Mouse (Mus musculus): ENCODE measurements around the gene Drosha. TPM values are rescaled to one million over a fixed set of nuclear protein-coding genes. Genes with fewer than 3 reads are reported as not detected.

Gene Drosha
- polyA plus RNA-seq, 1 experiment from 2014 or later, result 38.8 TPM

- DNase-seq (ENCODE audit: low spot score), result peak; percentile 59
- Histone ChIP-seq H3K9ac (ENCODE audit: low read depth, low read length) (no peak overlapping the region), H3K4me1 (ENCODE audit: control insufficient read depth, insufficient read depth, low read length) (no peaks in the 10 kb centered on the region), H3K27me3 (replicated peaks; ENCODE audit: control insufficient read depth, insufficient read depth, low read length) (no peaks in the 10 kb centered on the region), H3K4me3 (ENCODE audit: low read depth, low read length) (no peak overlapping the region), H3K4me2 (ENCODE audit: low read depth, low read length) (no peak overlapping the region), H3K9me3 (ENCODE audit: control insufficient read depth, low read length) (no peaks in the 10 kb centered on the region), H3K36me3 (ENCODE audit: control insufficient read depth, insufficient read depth, low read length) (peaks cover 70% of the 10 kb centered on the region), H3K27ac (replicated peaks; ENCODE audit: low read depth, low read length) (no peak overlapping the region)
- 34% methylated on average over 1 of the region's 1 CpGs for WGBS
- ATAC-seq (ENCODE audit: low read depth), result no peak
These were observed 39.1 kb downstream of the Drosha start for GRCm38 (mm10) chr15:12863669-12864068.

DNA sequence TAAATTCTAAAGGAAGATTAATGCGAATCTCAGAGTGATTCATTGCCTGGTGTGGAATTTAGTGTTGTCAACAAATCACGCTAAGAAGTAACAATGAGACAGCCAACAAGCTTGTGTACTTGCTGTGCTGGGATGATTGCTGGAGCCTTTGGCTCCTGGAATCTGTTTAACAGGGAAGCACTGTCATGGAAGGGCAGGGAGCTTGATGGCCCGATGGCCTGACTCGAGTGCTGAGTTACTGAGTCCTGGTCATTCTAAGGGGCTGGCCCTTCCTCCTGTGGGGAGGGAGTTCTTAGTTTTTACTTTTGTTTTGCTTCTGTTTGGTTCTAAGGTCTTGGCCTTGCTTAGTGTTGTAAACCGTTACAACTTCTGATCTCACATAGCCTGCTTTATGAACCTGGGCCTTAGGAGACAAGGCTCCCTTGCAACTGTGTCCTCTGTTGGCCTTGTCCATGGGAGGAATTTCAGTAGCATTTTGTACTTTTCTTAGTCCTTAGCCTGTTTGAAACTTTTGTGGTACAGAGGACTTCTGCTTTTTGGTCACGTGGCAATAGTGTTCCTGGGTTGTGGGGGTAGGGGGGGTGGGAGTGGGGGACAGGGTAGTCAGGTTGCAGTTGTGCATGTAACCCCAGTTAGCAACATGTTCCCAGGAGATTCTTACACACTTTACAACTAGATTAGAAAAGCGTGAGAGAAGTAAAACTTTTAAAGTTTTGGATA, 41.1 kb downstream of the Drosha start:
- no peak overlapping the region for H3K4me2 ChIP-seq (ENCODE audit: low read depth, low read length)
- H3K9me3 ChIP-seq (ENCODE audit: control insufficient read depth, low read length), result no peaks in the 10 kb centered on the region
- peaks cover 63% of the 10 kb centered on the region for H3K36me3 ChIP-seq (ENCODE audit: control insufficient read depth, insufficient read depth, low read length)

DNA sequence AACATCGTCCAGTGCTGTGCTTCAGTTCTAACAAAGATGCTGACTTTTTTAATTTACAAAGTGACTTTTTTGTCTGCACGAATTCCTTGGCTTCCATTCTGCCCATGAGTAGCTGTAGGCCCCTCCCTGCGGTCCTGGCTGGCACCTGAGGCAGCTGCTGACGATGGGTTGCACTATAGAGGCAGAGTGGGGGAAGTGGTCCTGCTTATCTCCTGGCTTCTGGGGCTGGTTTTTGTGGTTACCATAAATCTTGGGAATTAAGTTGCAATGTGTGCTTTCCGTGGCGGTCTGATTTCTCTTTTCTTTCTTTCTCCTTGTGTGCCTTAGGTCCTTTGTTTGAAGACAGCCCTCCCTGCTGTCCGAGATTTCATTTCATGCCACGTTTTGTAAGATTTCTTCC, 42.7 kb downstream of the Drosha start:
- H3K9me3 ChIP-seq (ENCODE audit: control insufficient read depth, low read length), result no peaks in the 10 kb centered on the region
- no peak for ATAC-seq (ENCODE audit: low read depth)
- H3K4me1 ChIP-seq (ENCODE audit: control insufficient read depth, insufficient read depth, low read length), result no peaks in the 10 kb centered on the region
- H3K4me2 ChIP-seq (ENCODE audit: low read depth, low read length), result no peak overlapping the region
- H3K4me3 ChIP-seq (ENCODE audit: low read depth, low read length), result no peak overlapping the region
- no peaks in the 10 kb centered on the region for H3K27me3 ChIP-seq (replicated peaks; ENCODE audit: control insufficient read depth, insufficient read depth, low read length)
- no peak overlapping the region for H3K27ac ChIP-seq (replicated peaks; ENCODE audit: low read depth, low read length)
- H3K36me3 ChIP-seq (ENCODE audit: control insufficient read depth, insufficient read depth, low read length), result peaks cover 61% of the 10 kb centered on the region
- 80% methylated on average over 8 of the region's 8 CpGs for WGBS
- no peak for DNase-seq (ENCODE audit: low spot score)
- H3K9ac ChIP-seq (ENCODE audit: low read depth, low read length), result no peak overlapping the region

More for the DNA sequence above, 41.1 kb downstream of the Drosha start:
- Histone ChIP-seq H3K9ac (ENCODE audit: low read depth, low read length) (no peak overlapping the region), H3K4me1 (ENCODE audit: control insufficient read depth, insufficient read depth, low read length) (no peaks in the 10 kb centered on the region), H3K4me3 (ENCODE audit: low read depth, low read length) (no peak overlapping the region), H3K27ac (replicated peaks; ENCODE audit: low read depth, low read length) (no peak overlapping the region), H3K27me3 (replicated peaks; ENCODE audit: control insufficient read depth, insufficient read depth, low read length) (no peaks in the 10 kb centered on the region)
- no peak for ATAC-seq (ENCODE audit: low read depth)
- no peak for DNase-seq (ENCODE audit: low spot score)
- WGBS, result 84% methylated on average over 7 of the region's 7 CpGs

- Histone ChIP-seq H3K27me3 (replicated peaks; ENCODE audit: control insufficient read depth, insufficient read depth, low read length) (no peaks in the 10 kb centered on the region), H3K4me1 (ENCODE audit: control insufficient read depth, insufficient read depth, low read length) (no peaks in the 10 kb centered on the region), H3K9me3 (ENCODE audit: control insufficient read depth, low read length) (no peaks in the 10 kb centered on the region), H3K27ac (replicated peaks; ENCODE audit: low read depth, low read length) (no peak overlapping the region), H3K9ac (ENCODE audit: low read depth, low read length) (no peak overlapping the region), H3K36me3 (ENCODE audit: control insufficient read depth, insufficient read depth, low read length) (peaks cover 61% of the 10 kb centered on the region), H3K4me2 (ENCODE audit: low read depth, low read length) (no peak overlapping the region), H3K4me3 (ENCODE audit: low read depth, low read length) (no peak overlapping the region)
- ATAC-seq (ENCODE audit: low read depth) (no peak), DNase-seq (ENCODE audit: low spot score) (peak; percentile 4)
- WGBS, result 73% methylated on average over 18 of the region's 18 CpGs
These were observed 51.0 kb downstream of the Drosha start for GRCm38 (mm10) chr15:12875442-12876176.

GRCm38 (mm10) chr15:12876266-12876665, 51.7 kb downstream of the Drosha start:
- no peaks in the 10 kb centered on the region for H3K4me1 ChIP-seq (ENCODE audit: control insufficient read depth, insufficient read depth, low read length)
- no peaks in the 10 kb centered on the region for H3K9me3 ChIP-seq (ENCODE audit: control insufficient read depth, low read length)
- no peak overlapping the region for H3K9ac ChIP-seq (ENCODE audit: low read depth, low read length)
- H3K4me2 ChIP-seq (ENCODE audit: low read depth, low read length), result no peak overlapping the region
- 76% methylated on average over 2 of the region's 2 CpGs for WGBS
- no peak for ATAC-seq (ENCODE audit: low read depth)
- H3K27me3 ChIP-seq (replicated peaks; ENCODE audit: control insufficient read depth, insufficient read depth, low read length), result no peaks in the 10 kb centered on the region
- H3K4me3 ChIP-seq (ENCODE audit: low read depth, low read length), result no peak overlapping the region
- peaks cover 61% of the 10 kb centered on the region for H3K36me3 ChIP-seq (ENCODE audit: control insufficient read depth, insufficient read depth, low read length)
- H3K27ac ChIP-seq (replicated peaks; ENCODE audit: low read depth, low read length), result no peak overlapping the region
- DNase-seq (ENCODE audit: low spot score), result no peak

DNA sequence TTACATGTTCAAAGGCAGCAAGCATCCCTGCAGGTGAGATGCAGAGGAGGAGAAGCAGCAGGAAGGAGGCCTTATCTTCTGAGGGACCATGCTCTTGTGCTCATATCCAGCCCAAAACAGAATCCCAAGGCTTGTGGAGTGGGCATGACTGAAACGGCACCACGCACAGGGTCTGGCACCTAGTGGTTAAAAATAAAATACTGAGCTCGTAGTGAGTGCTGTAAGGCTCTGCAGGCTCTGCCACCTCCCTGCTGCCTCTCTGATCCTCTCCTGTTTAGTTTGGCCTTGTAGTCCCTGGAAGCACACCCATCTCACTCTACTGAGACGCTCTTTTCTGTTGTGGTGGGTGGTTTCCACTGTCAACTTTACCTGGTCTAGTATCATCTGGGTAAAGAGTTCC, 52.3 kb downstream of the Drosha start:
- no peak overlapping the region for H3K9ac ChIP-seq (ENCODE audit: low read depth, low read length)
- DNase-seq (ENCODE audit: low spot score), result no peak
- no peaks in the 10 kb centered on the region for H3K4me1 ChIP-seq (ENCODE audit: control insufficient read depth, insufficient read depth, low read length)
- H3K9me3 ChIP-seq (ENCODE audit: control insufficient read depth, low read length), result no peaks in the 10 kb centered on the region
- H3K27me3 ChIP-seq (replicated peaks; ENCODE audit: control insufficient read depth, insufficient read depth, low read length), result no peaks in the 10 kb centered on the region
- no peak for ATAC-seq (ENCODE audit: low read depth)
- peaks cover 63% of the 10 kb centered on the region for H3K36me3 ChIP-seq (ENCODE audit: control insufficient read depth, insufficient read depth, low read length)
- H3K27ac ChIP-seq (replicated peaks; ENCODE audit: low read depth, low read length), result no peak overlapping the region
- no peak overlapping the region for H3K4me2 ChIP-seq (ENCODE audit: low read depth, low read length)
- 93% methylated on average over 4 of the region's 4 CpGs for WGBS
- H3K4me3 ChIP-seq (ENCODE audit: low read depth, low read length), result no peak overlapping the region

DNA sequence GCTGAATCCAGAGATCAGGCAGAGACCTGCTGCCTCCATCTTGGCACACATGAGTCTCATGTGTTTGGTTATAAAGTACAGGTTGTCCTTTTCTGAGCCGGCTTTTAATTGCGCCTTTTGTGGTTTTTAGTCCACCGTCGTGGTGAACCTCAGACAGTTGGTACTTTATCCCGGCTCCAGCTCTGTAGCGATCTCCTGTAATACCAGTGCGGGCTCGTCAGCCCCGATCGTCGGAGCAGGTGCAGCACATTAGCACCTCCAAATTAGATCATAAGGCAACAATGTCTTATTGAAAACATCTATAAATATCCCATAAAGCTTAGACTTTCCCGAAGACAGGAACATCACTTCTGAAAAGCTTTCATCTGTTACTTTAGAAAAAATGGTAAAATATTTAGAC, 53.3 kb downstream of the Drosha start:
- no peaks in the 10 kb centered on the region for H3K9me3 ChIP-seq (ENCODE audit: control insufficient read depth, low read length)
- DNase-seq (ENCODE audit: low spot score) (no peak), ATAC-seq (ENCODE audit: low read depth) (no peak)
- no peak overlapping the region for H3K4me3 ChIP-seq (ENCODE audit: low read depth, low read length)
- no peak overlapping the region for H3K27ac ChIP-seq (replicated peaks; ENCODE audit: low read depth, low read length)
- H3K4me2 ChIP-seq (ENCODE audit: low read depth, low read length), result no peak overlapping the region
- no peak overlapping the region for H3K9ac ChIP-seq (ENCODE audit: low read depth, low read length)
- H3K36me3 ChIP-seq (ENCODE audit: control insufficient read depth, insufficient read depth, low read length), result peaks cover 73% of the 10 kb centered on the region
- whole genome bisulfite sequencing, result 80% methylated on average over 12 of the region's 12 CpGs
- no peaks in the 10 kb centered on the region for H3K27me3 ChIP-seq (replicated peaks; ENCODE audit: control insufficient read depth, insufficient read depth, low read length)
- H3K4me1 ChIP-seq (ENCODE audit: control insufficient read depth, insufficient read depth, low read length), result no peaks in the 10 kb centered on the region

DNA sequence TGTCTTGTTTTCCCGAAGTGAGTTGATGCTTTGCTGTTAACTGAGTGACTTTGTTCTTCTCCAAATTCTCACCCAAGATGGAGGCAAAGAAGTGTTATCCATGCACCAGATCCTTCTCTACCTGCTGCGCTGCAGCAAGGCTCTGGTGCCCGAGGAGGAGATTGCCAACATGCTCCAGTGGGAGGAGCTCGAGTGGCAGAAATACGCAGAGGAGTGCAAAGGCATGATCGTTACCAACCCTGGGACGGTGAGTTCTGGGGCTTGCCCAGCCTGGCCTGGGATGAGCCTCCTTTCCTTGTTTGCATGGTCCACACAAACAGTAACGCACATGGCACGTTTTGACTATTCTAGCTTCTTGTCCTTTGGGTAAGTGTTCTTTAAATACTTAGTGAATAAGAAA, 54.0 kb downstream of the Drosha start:
- ATAC-seq (ENCODE audit: low read depth), result no peak
- Histone ChIP-seq H3K4me3 (ENCODE audit: low read depth, low read length) (no peak overlapping the region), H3K9me3 (ENCODE audit: control insufficient read depth, low read length) (no peaks in the 10 kb centered on the region), H3K27ac (replicated peaks; ENCODE audit: low read depth, low read length) (no peak overlapping the region), H3K27me3 (replicated peaks; ENCODE audit: control insufficient read depth, insufficient read depth, low read length) (no peaks in the 10 kb centered on the region), H3K36me3 (ENCODE audit: control insufficient read depth, insufficient read depth, low read length) (peaks cover 80% of the 10 kb centered on the region), H3K4me2 (ENCODE audit: low read depth, low read length) (no peak overlapping the region), H3K4me1 (ENCODE audit: control insufficient read depth, insufficient read depth, low read length) (no peaks in the 10 kb centered on the region), H3K9ac (ENCODE audit: low read depth, low read length) (no peak overlapping the region)
- no peak for DNase-seq (ENCODE audit: low spot score)
- WGBS, result 91% methylated on average over 9 of the region's 9 CpGs

- H3K4me3 ChIP-seq (ENCODE audit: low read depth, low read length), result no peak overlapping the region
- H3K9me3 ChIP-seq (ENCODE audit: control insufficient read depth, low read length), result no peaks in the 10 kb centered on the region
- H3K4me1 ChIP-seq (ENCODE audit: control insufficient read depth, insufficient read depth, low read length), result no peaks in the 10 kb centered on the region
- peaks cover 87% of the 10 kb centered on the region for H3K36me3 ChIP-seq (ENCODE audit: control insufficient read depth, insufficient read depth, low read length)
- H3K4me2 ChIP-seq (ENCODE audit: low read depth, low read length), result no peak overlapping the region
- DNase-seq (ENCODE audit: low spot score) (no peak), ATAC-seq (ENCODE audit: low read depth) (no peak)
- no peaks in the 10 kb centered on the region for H3K27me3 ChIP-seq (replicated peaks; ENCODE audit: control insufficient read depth, insufficient read depth, low read length)
- WGBS, result 88% methylated on average over 8 of the region's 8 CpGs
- no peak overlapping the region for H3K27ac ChIP-seq (replicated peaks; ENCODE audit: low read depth, low read length)
- H3K9ac ChIP-seq (ENCODE audit: low read depth, low read length), result no peak overlapping the region
These were observed 55.3 kb downstream of the Drosha start for GRCm38 (mm10) chr15:12879937-12880336.

Measured in embryonic facial prominence, embryonic 14.5 days (tissue).